Mouse (Mus musculus): ENCODE data around the gene Tsacc.

The Tsacc gene

GRCm38 (mm10) chr3:88238866-88239391 lies 57.9 kb downstream of the Tsacc start:
- no peak for DNase-seq (ENCODE audit: low read depth, low spot score)

- no peak for DNase-seq (ENCODE audit: low read depth, low spot score)
These were observed 59.1 kb downstream of the Tsacc start for GRCm38 (mm10) chr3:88237556-88238194.

GRCm38 (mm10) chr3:88237161-88237555 lies 59.6 kb downstream of the Tsacc start:
- DNase-seq (ENCODE audit: low read depth, low spot score), result no peak

- DNase-seq (ENCODE audit: low read depth, low spot score), result no peak
These were observed 61.2 kb downstream of the Tsacc start for GRCm38 (mm10) chr3:88235616-88236015.

GRCm38 (mm10) chr3:88235216-88235615 lies 61.6 kb downstream of the Tsacc start:
- DNase-seq (ENCODE audit: low read depth, low spot score), result no peak

GRCm38 (mm10) chr3:88234041-88234440 lies 62.8 kb downstream of the Tsacc start:
- no peak for DNase-seq (ENCODE audit: low read depth, low spot score)

- no peak for DNase-seq (ENCODE audit: low read depth, low spot score)
These were observed 63.7 kb downstream of the Tsacc start for GRCm38 (mm10) chr3:88232851-88233649.
